Mouse (Mus musculus): ENCODE data around the gene Trmt6. TPM values are rescaled to one million over a fixed set of nuclear protein-coding genes. Genes with fewer than 3 reads are reported as not detected.
A peak's percentile ranks its signal among the peaks of the same experiment; 100 is the strongest.

Trmt6 gene
- polyA plus RNA-seq (2014; fragmentation: Nextera tagmentation; extraction: Ambion mirVana), result 44.5 and 46.6 TPM in 2 replicates

DNA sequence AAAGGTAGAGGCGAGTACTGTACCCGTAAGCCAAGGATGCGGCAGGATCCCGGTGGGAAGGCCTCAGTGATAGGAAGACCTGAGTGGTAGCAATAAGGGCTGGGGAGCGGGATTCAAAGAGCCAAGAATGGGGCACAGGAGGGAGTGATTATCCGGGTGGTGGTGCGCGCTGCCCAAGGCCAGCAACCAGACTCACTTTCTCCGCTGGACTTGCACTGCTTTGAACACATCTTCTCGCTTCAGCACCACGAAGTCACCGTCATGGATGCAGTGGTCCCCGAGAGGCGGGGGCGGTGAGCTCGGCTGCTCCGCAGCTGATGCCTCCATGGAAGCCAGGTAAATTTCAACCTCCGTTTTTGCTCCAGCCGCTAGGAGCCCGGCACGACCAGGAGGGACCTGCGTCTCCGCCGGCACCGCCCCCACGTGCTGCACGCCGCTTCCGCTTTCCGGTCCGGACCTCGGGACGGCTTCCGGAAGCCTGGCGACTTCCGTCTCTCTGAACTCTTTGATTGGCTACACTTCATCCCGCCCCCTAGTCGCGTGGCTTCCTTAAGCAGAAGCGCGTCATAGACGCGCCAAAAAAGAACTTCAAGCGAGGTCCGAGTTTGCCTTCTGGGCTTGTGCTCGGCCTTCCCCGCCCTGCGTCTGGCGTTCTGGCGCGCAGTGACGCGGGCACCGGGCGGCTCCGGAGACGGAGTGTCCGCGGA, at the start of gene Trmt6, which contains the start of gene Mcm8:
TSS of gene Trmt6 (minus strand) at position 448 of the 707 bp plus-strand sequence.
TSS of gene Mcm8 (plus strand) at position 534 of the 707 bp plus-strand sequence.
- WGBS, result under 1% methylated on average over 59 of the region's 59 CpGs
- Histone ChIP-seq H3K9ac (ENCODE audit: low read depth, low read length) (peak within 1 kb of the TSS; percentile 77), H3K4me3 (ENCODE audit: low read depth, low read length) (peak within 1 kb of the TSS; percentile 83), H3K4me2 (peak within 1 kb of the TSS; percentile 75), H3K27me3 (replicated peaks; ENCODE audit: control insufficient read depth, insufficient read depth, low read length) (no peaks in the 10 kb centered on the region), H3K36me3 (ENCODE audit: control insufficient read depth, insufficient read depth, low read length) (no peaks in the 10 kb centered on the region; the same call in 1 of the 2 replicates), H3K9me3 (ENCODE audit: control insufficient read depth, low read length) (no peaks in the 10 kb centered on the region), H3K4me1 (replicated peaks; ENCODE audit: control insufficient read depth, insufficient read depth, low read length) (peaks cover 6% of the 10 kb centered on the region), H3K27ac (ENCODE audit: low read depth, low read length) (peak within 1 kb of the TSS; percentile 77)
- DNase-seq (ENCODE audit: low spot score) (peak; percentile 95), ATAC-seq (replicated peaks; ENCODE audit: low FRiP score) (peak; percentile 98)

DNA sequence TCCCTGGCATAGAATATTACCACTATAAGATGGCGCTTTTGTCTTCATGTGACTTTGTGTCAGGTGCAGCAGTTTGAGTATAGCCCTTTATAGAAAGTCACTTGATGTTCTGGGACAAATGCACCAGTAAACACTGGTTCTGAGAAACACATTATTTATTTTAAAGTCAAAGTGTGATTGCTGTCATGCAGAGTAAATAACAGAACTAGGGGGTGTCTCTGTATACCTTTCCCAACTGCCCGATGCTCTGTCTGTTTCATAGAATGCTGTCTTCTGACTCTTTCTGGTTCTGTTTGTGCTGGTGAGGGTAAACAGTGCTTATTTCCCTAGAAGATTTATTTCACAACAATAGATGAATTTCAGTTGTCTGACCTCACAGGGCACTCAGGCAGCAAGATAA, 47.5 kb upstream of the Trmt6 start:
- Histone ChIP-seq H3K9ac (ENCODE audit: low read depth, low read length) (no peak overlapping the region), H3K36me3 (ENCODE audit: control insufficient read depth, insufficient read depth, low read length) (peaks cover 6% of the 10 kb centered on the region; the same call in 1 of the 2 replicates), H3K4me3 (ENCODE audit: low read depth, low read length) (no peak overlapping the region), H3K4me1 (replicated peaks; ENCODE audit: control insufficient read depth, insufficient read depth, low read length) (no peaks in the 10 kb centered on the region), H3K27ac (ENCODE audit: low read depth, low read length) (no peak overlapping the region), H3K27me3 (replicated peaks; ENCODE audit: control insufficient read depth, insufficient read depth, low read length) (no peaks in the 10 kb centered on the region), H3K4me2 (no peak overlapping the region), H3K9me3 (ENCODE audit: control insufficient read depth, low read length) (no peaks in the 10 kb centered on the region)
- no peak for DNase-seq (ENCODE audit: low spot score)
- WGBS, result 94% methylated on average over 2 of the region's 2 CpGs
- no peak for ATAC-seq (replicated peaks; ENCODE audit: low FRiP score)

DNA sequence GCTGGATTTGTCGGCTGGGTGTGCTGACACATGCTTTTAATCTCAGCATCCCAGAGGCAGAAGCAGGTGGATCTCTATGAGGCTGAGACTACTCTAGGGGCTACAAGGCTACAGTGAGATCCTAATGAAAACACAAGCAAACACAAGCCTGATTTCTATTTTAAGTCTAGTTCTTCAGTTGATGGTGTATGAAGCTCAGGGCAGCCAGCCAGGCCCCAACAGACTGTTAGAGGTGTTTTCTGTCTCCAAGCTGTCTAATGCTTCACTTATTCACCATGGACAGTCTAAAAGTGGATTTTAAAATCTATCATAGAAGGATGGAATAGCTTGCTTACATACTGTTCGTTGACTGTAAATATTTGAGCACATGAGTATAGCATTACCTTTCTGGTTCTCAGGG, 45.6 kb upstream of the Trmt6 start:
- no peak for ATAC-seq (replicated peaks; ENCODE audit: low FRiP score)
- Histone ChIP-seq H3K4me1 (replicated peaks; ENCODE audit: control insufficient read depth, insufficient read depth, low read length) (no peaks in the 10 kb centered on the region), H3K27me3 (replicated peaks; ENCODE audit: control insufficient read depth, insufficient read depth, low read length) (no peaks in the 10 kb centered on the region), H3K27ac (ENCODE audit: low read depth, low read length) (no peak overlapping the region), H3K9ac (ENCODE audit: low read depth, low read length) (no peak overlapping the region), H3K9me3 (ENCODE audit: control insufficient read depth, low read length) (no peaks in the 10 kb centered on the region), H3K36me3 (ENCODE audit: control insufficient read depth, insufficient read depth, low read length) (peaks cover 6% of the 10 kb centered on the region; the same call in 1 of the 2 replicates), H3K4me3 (ENCODE audit: low read depth, low read length) (no peak overlapping the region), H3K4me2 (no peak overlapping the region)
- 92% methylated on average over 2 of the region's 2 CpGs for WGBS
- DNase-seq (ENCODE audit: low spot score), result no peak

DNA sequence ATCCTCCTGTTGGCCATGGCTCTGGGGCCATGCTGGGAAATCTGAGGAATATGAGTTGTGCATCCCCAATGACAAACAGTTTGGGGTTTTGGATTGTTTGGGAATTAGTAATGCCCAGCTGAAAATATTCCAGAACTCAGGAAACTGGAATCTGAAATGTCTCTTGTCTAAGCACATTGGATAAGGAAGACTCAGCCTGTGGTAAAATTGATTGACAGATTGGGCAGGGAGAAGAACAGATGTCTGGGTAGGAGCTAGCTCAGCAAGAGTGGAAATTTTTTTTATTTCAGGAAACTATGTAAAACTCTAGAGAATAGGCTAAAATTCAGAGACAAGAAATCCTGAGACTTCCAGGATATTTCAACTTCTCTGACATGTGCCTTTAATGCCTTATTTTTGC, 44.6 kb upstream of the Trmt6 start:
- no peaks in the 10 kb centered on the region for H3K4me1 ChIP-seq (replicated peaks; ENCODE audit: control insufficient read depth, insufficient read depth, low read length)
- ATAC-seq (replicated peaks; ENCODE audit: low FRiP score) (no peak), DNase-seq (ENCODE audit: low spot score) (no peak)
- no peak overlapping the region for H3K4me2 ChIP-seq
- no peaks in the 10 kb centered on the region for H3K9me3 ChIP-seq (ENCODE audit: control insufficient read depth, low read length)
- no peak overlapping the region for H3K27ac ChIP-seq (ENCODE audit: low read depth, low read length)
- H3K4me3 ChIP-seq (ENCODE audit: low read depth, low read length), result no peak overlapping the region
- H3K27me3 ChIP-seq (replicated peaks; ENCODE audit: control insufficient read depth, insufficient read depth, low read length), result no peaks in the 10 kb centered on the region
- H3K36me3 ChIP-seq (ENCODE audit: control insufficient read depth, insufficient read depth, low read length), result peaks cover 3% of the 10 kb centered on the region; the same call in 1 of the 2 replicates
- H3K9ac ChIP-seq (ENCODE audit: low read depth, low read length), result no peak overlapping the region

DNA sequence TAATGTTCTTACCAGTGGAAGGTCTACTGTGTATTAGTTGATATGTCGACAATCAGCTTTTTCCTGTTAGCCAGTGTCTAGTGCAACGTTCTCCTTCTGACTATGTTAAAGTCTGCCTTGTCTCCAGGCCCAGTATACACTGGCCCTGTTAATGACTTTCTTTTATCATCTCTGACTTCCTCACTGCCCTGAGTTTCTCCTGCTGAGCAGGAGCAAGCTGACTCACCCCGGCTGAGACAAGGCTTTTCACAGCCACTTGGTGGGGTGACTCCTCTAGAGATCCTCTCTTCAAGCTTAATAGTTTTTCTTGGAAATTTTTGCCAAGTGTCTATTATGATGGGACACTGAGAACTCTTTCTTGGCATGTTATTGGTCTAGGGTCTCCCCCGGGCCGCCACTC, 40.5 kb upstream of the Trmt6 start:
- H3K9ac ChIP-seq (ENCODE audit: low read depth, low read length), result no peak overlapping the region
- no peak overlapping the region for H3K27ac ChIP-seq (ENCODE audit: low read depth, low read length)
- H3K4me1 ChIP-seq (replicated peaks; ENCODE audit: control insufficient read depth, insufficient read depth, low read length), result peaks cover 4% of the 10 kb centered on the region
- no peaks in the 10 kb centered on the region for H3K27me3 ChIP-seq (replicated peaks; ENCODE audit: control insufficient read depth, insufficient read depth, low read length)
- ATAC-seq (replicated peaks; ENCODE audit: low FRiP score) (no peak), DNase-seq (ENCODE audit: low spot score) (no peak)
- H3K4me3 ChIP-seq (ENCODE audit: low read depth, low read length), result no peak overlapping the region
- no peaks in the 10 kb centered on the region for H3K9me3 ChIP-seq (ENCODE audit: control insufficient read depth, low read length)
- 63% methylated on average over 5 of the region's 5 CpGs for WGBS
- no peak overlapping the region for H3K4me2 ChIP-seq
- H3K36me3 ChIP-seq (ENCODE audit: control insufficient read depth, insufficient read depth, low read length), result 0 out of 2 replicates have a peak, but pooled peaks cover 2% of the 10 kb centered on the region

DNA sequence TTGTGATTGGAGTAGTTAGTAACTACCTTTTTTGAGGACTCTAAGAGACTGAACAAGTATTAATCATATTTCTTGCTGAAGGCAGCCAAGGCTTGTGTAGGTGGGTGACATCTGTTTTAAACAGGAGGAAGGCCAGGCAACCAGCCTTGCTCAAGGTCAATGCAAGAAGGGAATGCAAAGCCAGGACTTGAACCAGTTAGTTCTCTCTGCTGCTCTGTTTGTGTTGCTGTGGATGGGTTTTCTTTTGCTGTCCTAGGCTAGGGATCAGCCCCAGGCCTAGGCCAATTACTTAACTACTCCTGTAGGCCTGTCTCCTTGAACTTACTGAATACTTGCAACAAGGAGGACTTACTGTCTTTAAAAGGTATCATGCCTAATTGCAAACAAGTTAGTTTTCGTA, 37.2 kb upstream of the Trmt6 start:
- Histone ChIP-seq H3K27ac (ENCODE audit: low read depth, low read length) (no peak overlapping the region), H3K9ac (ENCODE audit: low read depth, low read length) (no peak overlapping the region), H3K4me2 (no peak overlapping the region), H3K36me3 (ENCODE audit: control insufficient read depth, insufficient read depth, low read length) (peaks cover 5% of the 10 kb centered on the region; the same call in 1 of the 2 replicates), H3K27me3 (replicated peaks; ENCODE audit: control insufficient read depth, insufficient read depth, low read length) (no peaks in the 10 kb centered on the region), H3K4me1 (replicated peaks; ENCODE audit: control insufficient read depth, insufficient read depth, low read length) (peaks cover 8% of the 10 kb centered on the region), H3K4me3 (ENCODE audit: low read depth, low read length) (no peak overlapping the region), H3K9me3 (ENCODE audit: control insufficient read depth, low read length) (no peaks in the 10 kb centered on the region)
- WGBS, result 89% methylated on average over 1 of the region's 1 CpGs
- ATAC-seq (replicated peaks; ENCODE audit: low FRiP score) (no peak), DNase-seq (ENCODE audit: low spot score) (no peak)

DNA sequence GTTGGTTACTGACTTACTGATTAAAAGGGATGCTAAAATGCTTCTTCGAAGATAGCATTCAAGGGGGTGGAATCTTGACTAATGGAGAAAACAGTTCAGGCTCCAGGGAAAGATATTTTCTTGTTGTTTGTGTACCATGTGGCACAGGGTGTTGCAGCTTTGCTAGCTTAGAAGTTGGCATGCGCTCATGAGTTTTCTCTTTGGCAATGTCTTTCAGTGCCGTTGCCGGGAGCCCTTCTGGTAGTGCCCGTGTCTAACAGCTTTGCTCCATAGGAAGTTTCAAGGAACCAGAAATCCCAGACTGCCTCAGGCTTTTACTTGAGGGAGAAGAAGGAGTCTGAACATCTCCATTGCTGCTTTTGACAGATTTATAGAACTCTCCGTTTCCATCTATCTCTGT, 33.3 kb upstream of the Trmt6 start:
- H3K4me1 ChIP-seq (replicated peaks; ENCODE audit: control insufficient read depth, insufficient read depth, low read length), result peaks cover 16% of the 10 kb centered on the region
- no peak overlapping the region for H3K4me2 ChIP-seq
- WGBS, result 90% methylated on average over 6 of the region's 6 CpGs
- H3K27ac ChIP-seq (ENCODE audit: low read depth, low read length), result no peak overlapping the region
- no peaks in the 10 kb centered on the region for H3K27me3 ChIP-seq (replicated peaks; ENCODE audit: control insufficient read depth, insufficient read depth, low read length)
- H3K4me3 ChIP-seq (ENCODE audit: low read depth, low read length), result no peak overlapping the region
- H3K9me3 ChIP-seq (ENCODE audit: control insufficient read depth, low read length), result no peaks in the 10 kb centered on the region
- no peak overlapping the region for H3K9ac ChIP-seq (ENCODE audit: low read depth, low read length)
- peaks cover 4% of the 10 kb centered on the region; the same call in 1 of the 2 replicates for H3K36me3 ChIP-seq (ENCODE audit: control insufficient read depth, insufficient read depth, low read length)
- no peak for ATAC-seq (replicated peaks; ENCODE audit: low FRiP score)
- no peak for DNase-seq (ENCODE audit: low spot score)

DNA sequence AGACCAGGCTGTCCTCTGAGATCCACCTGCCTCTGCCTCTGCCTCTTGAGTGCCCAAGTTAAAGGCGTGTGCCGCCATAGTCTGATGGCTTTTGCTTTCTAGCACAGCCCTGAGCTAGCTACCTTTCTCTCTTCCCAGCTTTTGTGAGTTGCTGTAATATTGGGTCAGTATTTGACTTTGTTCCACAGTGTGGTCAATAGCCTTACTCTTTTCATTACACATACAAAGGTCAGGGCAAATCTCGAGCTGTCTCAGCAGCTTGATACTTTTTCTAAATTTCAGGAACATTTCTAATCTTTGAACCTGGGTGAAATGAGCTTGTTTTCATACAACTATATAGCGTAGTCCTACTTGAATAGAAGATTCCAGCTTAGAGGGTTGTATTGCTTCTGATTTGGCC, 32.5 kb upstream of the Trmt6 start:
- 88% methylated on average over 4 of the region's 4 CpGs for WGBS
- H3K4me3 ChIP-seq (ENCODE audit: low read depth, low read length), result no peak overlapping the region; the same call in 1 of the 2 replicates
- H3K9me3 ChIP-seq (ENCODE audit: control insufficient read depth, low read length), result no peaks in the 10 kb centered on the region
- no peak overlapping the region for H3K27ac ChIP-seq (ENCODE audit: low read depth, low read length)
- H3K4me2 ChIP-seq, result peak overlapping the region; percentile 88
- no peak overlapping the region for H3K9ac ChIP-seq (ENCODE audit: low read depth, low read length)
- H3K4me1 ChIP-seq (replicated peaks; ENCODE audit: control insufficient read depth, insufficient read depth, low read length), result peaks cover 16% of the 10 kb centered on the region
- ATAC-seq (replicated peaks; ENCODE audit: low FRiP score) (no peak), DNase-seq (ENCODE audit: low spot score) (no peak)
- peaks cover 4% of the 10 kb centered on the region; the same call in 1 of the 2 replicates for H3K36me3 ChIP-seq (ENCODE audit: control insufficient read depth, insufficient read depth, low read length)
- H3K27me3 ChIP-seq (replicated peaks; ENCODE audit: control insufficient read depth, insufficient read depth, low read length), result no peaks in the 10 kb centered on the region

DNA sequence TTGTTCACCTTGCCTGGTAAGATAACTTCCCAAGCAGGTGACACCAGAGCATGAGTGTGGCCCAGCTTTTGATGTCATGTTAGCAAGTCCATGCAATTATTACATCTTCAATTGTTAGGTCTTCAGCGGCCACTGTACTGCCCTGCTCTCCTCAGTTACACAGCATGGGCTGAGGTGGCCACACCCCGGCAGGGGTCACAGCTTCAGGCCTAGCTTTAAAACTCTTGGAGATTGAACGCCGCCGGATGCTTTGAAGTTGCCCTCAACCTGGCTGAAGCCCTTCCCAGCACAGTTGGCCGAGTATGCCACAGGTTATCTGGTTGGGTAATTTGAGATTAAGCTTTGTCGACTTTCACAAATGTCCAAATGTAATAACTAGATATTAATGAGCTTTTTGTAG, 31.7 kb upstream of the Trmt6 start:
- H3K4me1 ChIP-seq (replicated peaks; ENCODE audit: control insufficient read depth, insufficient read depth, low read length), result peaks cover 16% of the 10 kb centered on the region
- peak overlapping the region; percentile 93 for H3K4me3 ChIP-seq (ENCODE audit: low read depth, low read length)
- peak overlapping the region; percentile 86 for H3K9ac ChIP-seq (ENCODE audit: low read depth, low read length)
- peak overlapping the region; percentile 88 for H3K4me2 ChIP-seq
- ATAC-seq (replicated peaks; ENCODE audit: low FRiP score) (no peak), DNase-seq (ENCODE audit: low spot score) (peak; percentile 35)
- H3K27me3 ChIP-seq (replicated peaks; ENCODE audit: control insufficient read depth, insufficient read depth, low read length), result no peaks in the 10 kb centered on the region
- H3K36me3 ChIP-seq (ENCODE audit: control insufficient read depth, insufficient read depth, low read length), result peaks cover 4% of the 10 kb centered on the region; the same call in 1 of the 2 replicates
- no peak overlapping the region for H3K27ac ChIP-seq (ENCODE audit: low read depth, low read length)
- H3K9me3 ChIP-seq (ENCODE audit: control insufficient read depth, low read length), result no peaks in the 10 kb centered on the region
- WGBS, result 30% methylated on average over 7 of the region's 7 CpGs

All from liver, embryonic 11.5 days (tissue).